ENCODE assay signal across 16 mouse cellular contexts in the genomic region with DNA sequence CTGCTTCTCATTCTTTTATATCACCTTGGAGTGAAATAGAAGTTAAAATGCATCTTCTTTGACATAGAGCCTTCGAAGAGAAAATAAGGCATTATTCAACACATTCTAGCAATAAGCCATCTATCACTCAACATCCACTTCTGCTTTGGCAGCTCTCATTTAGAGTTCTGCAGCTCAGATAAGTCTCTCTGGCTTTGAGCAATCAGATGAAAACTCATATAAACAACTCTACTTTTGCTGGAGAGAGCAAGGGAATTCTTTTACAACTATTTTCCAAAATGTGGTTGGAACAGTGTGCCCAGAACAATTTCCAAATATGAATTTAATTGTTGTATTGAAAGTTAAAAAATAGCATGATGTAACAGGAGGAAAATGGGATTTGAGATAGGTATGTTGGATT.
DNase-seq lines count a peak whose midpoint lies in the region; TF ChIP-seq lines count a peak whose summit lies in the region.
"Had no signal": no experiment of that assay in that cellular context is flagged by ENCODE, and none has a peak within 500 bp of the region (broad histone marks: within the 10 kb centered on the region; RNA-seq: fewer than 3 reads in every experiment).

No protein-coding gene starts in this region.

- TF ChIP-seq POLR2A in cerebellum, adult 2 months (IDR thresholded peaks at IDR 0.05; ENCODE audit: borderline replicate concordance, insufficient read depth, low read length) = no peak

- no peaks in the 10 kb centered on the region for H3K4me1 ChIP-seq in cerebellum, adult 2 months (ENCODE audit: control insufficient read depth, insufficient read depth, low read length)
- H3K4me1 ChIP-seq: embryonic facial prominence, embryonic 13.5 days had no signal

- intact Hi-C loops in gastrocnemius, adult 2 months (cut with DNase I) = no loop called here

- WGBS in cerebellum, adult 2 months = 88% methylated on average over 1 of the region's 1 CpGs

- peak overlapping the region; percentile 25; the same call in 1 of the 2 replicates for H3K27ac ChIP-seq in gastrocnemius, adult 2 months
- no peak overlapping the region for H3K27ac ChIP-seq in cerebellum, adult 2 months (ENCODE audit: insufficient read depth, low read length)
- H3K27ac ChIP-seq: embryonic facial prominence, embryonic 13.5 days had no signal

- no peak overlapping the region for H3K4me3 ChIP-seq in gastrocnemius, adult 2 months
- H3K4me3 ChIP-seq in cerebellum, adult 2 months (replicated peaks; ENCODE audit: insufficient read depth, low read depth, low read length) = no peak overlapping the region
- H3K4me3 ChIP-seq: embryonic facial prominence, embryonic 13.5 days had no signal

- no peaks in the 10 kb centered on the region for H3K27me3 ChIP-seq in cerebellum, adult 2 months (ENCODE audit: control insufficient read depth, insufficient read depth, low read length)
- H3K27me3 ChIP-seq: embryonic facial prominence, embryonic 13.5 days had no signal

- no peak for TF ChIP-seq CTCF in gastrocnemius, adult 2 months (IDR thresholded peaks at IDR 0.05)
- TF ChIP-seq CTCF in cerebellum, adult 2 months (IDR thresholded peaks at IDR 0.05; ENCODE audit: borderline replicate concordance, insufficient read depth, low read depth, low read length) = no peak

- no peak for DNase-seq in gastrocnemius, adult 2 months
- no peak for DNase-seq in gastrocnemius, postnatal 4 days (ENCODE audit: low spot score in 2 of 2)
- peak; percentile 37 for DNase-seq in lung, postnatal 36 days
- DNase-seq in lung, postnatal 14 days = no peak
- peak; percentile 62 for DNase-seq in NIH3T3 (ENCODE audit: low read depth)
- DNase-seq in skeletal muscle tissue, adult 2 months (ENCODE audit: low read depth, low spot score) = peak; percentile 21
- no peak for DNase-seq in cerebellum, adult 2 months
- DNase-seq in cerebellum, postnatal 36 days = no peak
- DNase-seq: adrenal gland, adult 8-10 months; adrenal gland, postnatal 14 days; adrenal gland, postnatal 36 days; cerebellum, adult 11-12 months; cerebellum, adult 8-10 months; cerebellum, adult 9-11 months; cerebellum, postnatal 14 days had no signal

Comparison
In these comparisons a context has a peak if more than half of its experiments do, and no peak if none do; other contexts are left out.
1. DNase-seq: peak in lung, postnatal 36 days (single experiment), NIH3T3 (single experiment) and skeletal muscle tissue, adult 2 months (single experiment); none in gastrocnemius, adult 2 months (single experiment), gastrocnemius, postnatal 4 days (0 of 2), lung, postnatal 14 days (single experiment), cerebellum, adult 2 months (0 of 2) and cerebellum, postnatal 36 days (0 of 2).